Mouse (Mus musculus): Measurements from ENCODE around the gene Taar8b. TPM values are rescaled to one million over a fixed set of nuclear protein-coding genes. Genes with fewer than 3 reads are reported as not detected.
"Not testable (repeated sequence)": the region's sequence is repeated elsewhere in the genome, so short reads cannot be mapped to it uniquely, and the experiment has no call there.

Taar8b gene
- not detected in 2 replicates for polyA plus RNA-seq (2015; fragmentation: Nextera tagmentation; extraction: Ambion mirVana)

DNA sequence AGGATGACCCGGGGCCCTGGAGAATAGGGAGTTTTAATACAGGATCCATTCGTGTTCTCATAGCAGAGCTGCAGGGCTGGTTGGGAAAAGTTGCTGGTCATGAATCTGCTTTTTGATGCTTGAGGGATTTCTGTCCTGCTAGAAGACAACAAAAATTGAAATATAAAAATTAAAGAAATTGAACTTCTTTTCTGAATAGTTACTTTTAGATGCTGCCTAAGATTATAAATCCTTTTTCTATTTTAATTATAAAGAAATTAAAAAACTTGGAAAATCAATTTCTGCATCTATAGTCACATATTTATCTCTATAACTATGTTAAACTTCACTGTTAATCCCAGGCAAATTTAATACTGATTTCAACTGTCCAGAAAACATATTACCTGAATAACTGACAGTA, at the start of gene Taar8b:
Gene Taar8b (minus strand): TSS at position 101 of the 400 bp plus-strand sequence.
- H3K9ac ChIP-seq, result no peak within 1 kb of the TSS
- WGBS, result 71% methylated on average over 2 of the region's 2 CpGs
- no peak within 1 kb of the TSS for H3K4me3 ChIP-seq (replicated peaks)
- no peaks in the 10 kb centered on the region for H3K36me3 ChIP-seq
- ATAC-seq, result no peak
- H3K27ac ChIP-seq, result no peak within 1 kb of the TSS
- no peak within 1 kb of the TSS for H3K4me2 ChIP-seq (replicated peaks)
- H3K9me3 ChIP-seq, result no peaks in the 10 kb centered on the region
- H3K4me1 ChIP-seq (replicated peaks), result no peaks in the 10 kb centered on the region
- H3K27me3 ChIP-seq (replicated peaks), result no peaks in the 10 kb centered on the region

DNA sequence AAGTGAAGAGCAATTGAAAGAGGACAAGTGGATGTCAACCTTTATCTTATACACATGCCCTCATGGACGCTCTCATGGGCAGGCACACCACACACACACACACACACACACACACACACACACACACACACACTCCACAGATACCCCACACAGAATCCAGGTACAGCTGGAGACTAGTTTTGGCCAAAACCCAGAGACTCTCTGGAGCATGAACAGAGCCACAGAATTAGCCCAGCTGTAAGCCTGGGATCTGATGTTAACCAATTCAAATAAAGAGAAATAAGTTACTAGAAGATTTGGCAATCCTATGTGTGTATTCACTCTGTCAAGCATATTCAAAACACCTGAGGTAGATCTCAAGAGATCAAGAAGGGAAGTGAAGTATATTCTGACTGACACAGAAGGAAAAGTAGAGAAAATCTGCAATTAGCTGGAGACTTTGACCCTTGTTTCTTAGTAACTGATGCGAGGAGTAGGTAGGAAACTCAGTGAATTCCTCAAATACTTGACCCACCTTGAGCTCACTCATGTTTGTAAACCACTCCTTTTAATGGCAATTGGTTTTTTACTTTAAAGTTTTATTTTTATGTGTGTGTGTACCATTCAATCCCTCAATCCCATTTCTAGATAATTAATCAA, 46.6 kb upstream of the Taar8b start:
- Histone ChIP-seq H3K4me1 (replicated peaks) (0 out of 2 replicates have a peak, but pooled peaks cover 2% of the 10 kb centered on the region), H3K4me3 (replicated peaks) (no peak overlapping the region), H3K27me3 (replicated peaks) (no peaks in the 10 kb centered on the region), H3K9me3 (no peaks in the 10 kb centered on the region), H3K36me3 (no peaks in the 10 kb centered on the region), H3K9ac (no peak overlapping the region), H3K27ac (no peak overlapping the region), H3K4me2 (replicated peaks) (no peak overlapping the region)
- 48% methylated on average over 2 of the region's 2 CpGs for WGBS
- ATAC-seq, result peak; percentile 68

GRCm38 (mm10) chr10:24134071-24134645, 42.1 kb upstream of the Taar8b start:
- Histone ChIP-seq H3K4me2 (replicated peaks) (no peak overlapping the region), H3K27me3 (replicated peaks) (no peaks in the 10 kb centered on the region), H3K27ac (no peak overlapping the region), H3K36me3 (no peaks in the 10 kb centered on the region), H3K9ac (no peak overlapping the region), H3K4me3 (replicated peaks) (no peak overlapping the region), H3K4me1 (replicated peaks) (0 out of 2 replicates have a peak, but pooled peaks cover 5% of the 10 kb centered on the region), H3K9me3 (no peaks in the 10 kb centered on the region)
- ATAC-seq, result no peak
- WGBS, result 43% methylated on average over 7 of the region's 7 CpGs

- H3K27me3 ChIP-seq (replicated peaks), result no peaks in the 10 kb centered on the region
- 6% methylated on average over 2 of the region's 2 CpGs for WGBS
- 0 out of 2 replicates have a peak overlapping the region, but pooled peaks have one; percentile 51 for H3K27ac ChIP-seq
- no peaks in the 10 kb centered on the region for H3K9me3 ChIP-seq
- H3K4me3 ChIP-seq (replicated peaks), result no peak overlapping the region
- no peak overlapping the region for H3K9ac ChIP-seq
- 0 out of 2 replicates have a peak, but pooled peaks cover 3% of the 10 kb centered on the region for H3K4me1 ChIP-seq (replicated peaks)
- no peak overlapping the region for H3K4me2 ChIP-seq (replicated peaks)
- ATAC-seq, result peak; percentile 53
- H3K36me3 ChIP-seq, result no peaks in the 10 kb centered on the region
Measured at GRCm38 (mm10) chr10:24133132-24133531, 41.0 kb upstream of the Taar8b start.

DNA sequence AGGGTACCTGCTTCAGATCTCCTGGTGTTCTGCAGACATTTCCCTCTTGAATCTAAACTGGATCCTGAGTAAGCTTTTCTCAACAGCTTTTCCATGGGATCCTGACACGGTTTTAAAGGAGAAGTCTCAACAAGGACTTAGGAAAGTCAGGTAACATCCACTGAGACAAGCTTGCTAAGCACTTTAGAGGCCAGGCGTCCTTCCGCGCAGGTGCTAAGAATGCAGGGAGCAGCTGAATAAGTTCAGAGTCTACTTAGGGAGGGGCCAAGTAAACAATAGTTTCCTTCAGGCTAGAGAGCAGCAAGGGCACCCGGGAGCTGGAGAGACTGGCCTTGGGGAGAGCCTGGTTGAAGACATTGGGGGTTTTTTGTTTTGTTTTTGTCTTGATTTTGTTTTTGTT, 40.2 kb upstream of the Taar8b start:
- H3K27me3 ChIP-seq (replicated peaks), result no peaks in the 10 kb centered on the region
- 0 out of 2 replicates have a peak overlapping the region, but pooled peaks have one; percentile 4 for H3K9ac ChIP-seq
- ATAC-seq, result peak; percentile 95
- H3K4me2 ChIP-seq (replicated peaks), result peak overlapping the region; percentile 51
- no peaks in the 10 kb centered on the region for H3K9me3 ChIP-seq
- WGBS, result 16% methylated on average over 5 of the region's 5 CpGs
- H3K4me3 ChIP-seq (replicated peaks), result no peak overlapping the region
- H3K4me1 ChIP-seq (replicated peaks), result 0 out of 2 replicates have a peak, but pooled peaks cover 3% of the 10 kb centered on the region
- H3K36me3 ChIP-seq, result no peaks in the 10 kb centered on the region
- H3K27ac ChIP-seq, result peak overlapping the region; percentile 79

GRCm38 (mm10) chr10:24131451-24132262, 39.6 kb upstream of the Taar8b start:
- 19% methylated on average over 9 of the region's 9 CpGs for WGBS
- Histone ChIP-seq H3K36me3 (no peaks in the 10 kb centered on the region), H3K27ac (peak overlapping the region; percentile 79), H3K4me1 (replicated peaks) (0 out of 2 replicates have a peak, but pooled peaks cover 3% of the 10 kb centered on the region), H3K27me3 (replicated peaks) (no peaks in the 10 kb centered on the region), H3K4me3 (replicated peaks) (no peak overlapping the region), H3K9ac (0 out of 2 replicates have a peak overlapping the region, but pooled peaks have one; percentile 4), H3K9me3 (no peaks in the 10 kb centered on the region), H3K4me2 (replicated peaks) (peak overlapping the region; percentile 51)
- peak; percentile 77 for ATAC-seq

GRCm38 (mm10) chr10:24111116-24111778, 19.2 kb upstream of the Taar8b start:
- 47% methylated on average over 6 of the region's 6 CpGs for WGBS
- no peak overlapping the region for H3K9ac ChIP-seq
- no peaks in the 10 kb centered on the region for H3K9me3 ChIP-seq
- H3K27me3 ChIP-seq (replicated peaks), result no peaks in the 10 kb centered on the region
- H3K4me2 ChIP-seq (replicated peaks), result no peak overlapping the region
- H3K4me3 ChIP-seq (replicated peaks), result no peak overlapping the region
- ATAC-seq, result no peak
- no peaks in the 10 kb centered on the region for H3K36me3 ChIP-seq
- 0 out of 2 replicates have a peak, but pooled peaks cover 3% of the 10 kb centered on the region for H3K4me1 ChIP-seq (replicated peaks)
- H3K27ac ChIP-seq, result no peak overlapping the region

DNA sequence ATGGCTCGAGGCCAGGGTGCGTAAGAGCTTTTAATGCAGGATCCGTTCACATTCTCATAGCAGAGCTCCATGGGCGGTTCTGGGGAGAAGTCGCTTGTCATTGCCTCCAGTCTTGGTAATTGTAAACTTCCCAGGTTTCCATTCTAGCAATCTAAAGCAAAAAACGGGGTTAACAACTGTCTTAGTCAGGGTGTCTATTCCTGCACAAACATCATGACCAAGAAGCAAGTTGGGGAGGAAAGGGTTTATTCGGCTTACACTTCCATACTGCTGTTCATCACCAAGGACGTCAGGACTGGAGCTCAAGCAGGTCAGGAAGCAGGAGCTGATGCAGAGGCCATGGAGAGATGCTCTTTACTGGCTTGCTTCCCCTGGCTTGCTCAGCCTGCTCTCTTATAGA, 17.3 kb upstream of the Taar8b start, which contains the start of gene Taar9:
Gene Taar9 (minus strand): TSS at position 101 of the 400 bp plus-strand sequence.
- H3K27me3 ChIP-seq (replicated peaks); H3K9ac ChIP-seq; H3K36me3 ChIP-seq; H3K4me2 ChIP-seq (replicated peaks); H3K4me3 ChIP-seq (replicated peaks); H3K4me1 ChIP-seq (replicated peaks); ATAC-seq; H3K9me3 ChIP-seq: not testable (repeated sequence)
- WGBS, result 81% methylated on average over 8 of the region's 8 CpGs
- H3K27ac ChIP-seq, result peak within 1 kb of the TSS; percentile 59

DNA sequence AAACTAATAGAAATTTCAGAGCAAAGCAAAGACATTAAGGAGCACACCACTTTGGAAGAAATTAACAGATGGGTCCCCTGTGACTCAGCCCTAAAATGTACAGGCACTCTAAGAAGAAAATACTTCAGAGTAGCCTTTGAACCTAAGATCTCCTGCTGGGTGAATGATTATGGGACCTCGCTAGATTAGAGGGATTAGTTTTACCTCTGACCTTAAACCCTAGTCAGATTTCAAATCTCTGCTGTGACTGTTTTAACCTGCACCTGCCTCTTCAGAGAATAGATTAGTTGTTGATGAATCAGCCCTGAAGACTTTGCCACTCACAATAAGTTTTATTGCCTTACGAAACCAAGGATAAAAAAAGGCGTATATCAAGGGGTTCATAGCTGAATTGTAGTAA, 16.1 kb upstream of the Taar8b start:
- no peak overlapping the region for H3K4me3 ChIP-seq (replicated peaks)
- 0 out of 2 replicates have a peak, but pooled peaks cover 3% of the 10 kb centered on the region for H3K4me1 ChIP-seq (replicated peaks)
- H3K27me3 ChIP-seq (replicated peaks), result no peaks in the 10 kb centered on the region
- no peak overlapping the region for H3K9ac ChIP-seq
- no peaks in the 10 kb centered on the region for H3K36me3 ChIP-seq
- WGBS, result 55% methylated on average over 3 of the region's 3 CpGs
- H3K27ac ChIP-seq, result peak overlapping the region; percentile 59
- H3K4me2 ChIP-seq (replicated peaks), result no peak overlapping the region
- no peaks in the 10 kb centered on the region for H3K9me3 ChIP-seq
- ATAC-seq, result peak; percentile 92

- H3K9me3 ChIP-seq, result no peaks in the 10 kb centered on the region
- no peak overlapping the region for H3K27ac ChIP-seq
- no peak overlapping the region for H3K4me2 ChIP-seq (replicated peaks)
- ATAC-seq, result no peak
- H3K27me3 ChIP-seq (replicated peaks), result no peaks in the 10 kb centered on the region
- 64% methylated on average over 5 of the region's 5 CpGs for WGBS
- no peak overlapping the region for H3K9ac ChIP-seq
- no peaks in the 10 kb centered on the region for H3K36me3 ChIP-seq
- no peak overlapping the region for H3K4me3 ChIP-seq (replicated peaks)
- 0 out of 2 replicates have a peak, but pooled peaks cover 3% of the 10 kb centered on the region for H3K4me1 ChIP-seq (replicated peaks)
Measured at GRCm38 (mm10) chr10:24107747-24108146, 15.7 kb upstream of the Taar8b start.

DNA sequence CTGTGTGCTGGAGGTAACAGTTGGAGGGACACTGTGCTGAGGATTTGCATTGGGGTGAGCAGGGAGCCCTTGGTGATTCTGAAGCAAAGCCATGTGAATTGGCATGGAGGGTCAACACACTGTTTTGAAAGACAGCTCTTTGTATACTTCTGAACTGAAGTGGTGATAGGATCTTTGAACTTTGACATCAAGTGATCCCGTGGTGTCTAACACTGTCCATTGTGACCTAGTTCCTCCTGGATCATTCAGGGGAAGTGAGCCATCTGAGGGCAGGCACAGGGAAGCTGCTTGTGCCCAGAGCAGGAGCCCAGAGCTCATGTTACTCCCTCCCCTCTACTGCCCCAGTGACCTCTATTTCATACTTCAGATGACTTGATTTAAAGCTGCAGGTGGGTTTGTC, 11.2 kb upstream of the Taar8b start:
- H3K4me1 ChIP-seq (replicated peaks); H3K4me2 ChIP-seq (replicated peaks); ATAC-seq; H3K27ac ChIP-seq; H3K9me3 ChIP-seq; H3K4me3 ChIP-seq (replicated peaks); H3K36me3 ChIP-seq; H3K27me3 ChIP-seq (replicated peaks); H3K9ac ChIP-seq: not testable (repeated sequence)
- WGBS, result 24% methylated on average over 1 of the region's 1 CpGs

DNA sequence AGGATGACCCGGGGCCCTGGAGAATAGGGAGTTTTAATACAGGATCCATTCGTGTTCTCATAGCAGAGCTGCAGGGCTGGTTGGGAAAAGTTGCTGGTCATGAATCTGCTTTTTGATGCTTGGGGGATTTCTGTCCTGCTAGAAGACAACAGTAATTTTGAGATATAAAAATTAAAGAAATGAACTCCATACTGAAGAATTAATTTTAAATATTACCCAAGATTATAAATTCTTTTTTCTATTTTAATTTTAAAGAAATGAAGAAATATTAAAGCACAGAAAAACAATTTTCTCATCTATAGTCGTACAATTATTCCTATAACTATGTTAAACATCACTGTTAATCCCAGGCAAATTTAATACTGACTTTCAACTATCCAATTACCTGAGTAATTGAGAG, 9.7 kb upstream of the Taar8b start, which contains the start of gene Taar8c:
Gene Taar8c (minus strand): TSS at position 101 of the 400 bp plus-strand sequence.
- not testable (repeated sequence) for H3K4me1 ChIP-seq (replicated peaks); H3K9me3 ChIP-seq; H3K4me3 ChIP-seq (replicated peaks); H3K27me3 ChIP-seq (replicated peaks); H3K36me3 ChIP-seq; H3K9ac ChIP-seq; H3K4me2 ChIP-seq (replicated peaks); H3K27ac ChIP-seq; ATAC-seq
- 85% methylated on average over 1 of the region's 3 CpGs for WGBS
